Comparison of ENCODE assay signal across 14 mouse cellular contexts in the genomic region with DNA sequence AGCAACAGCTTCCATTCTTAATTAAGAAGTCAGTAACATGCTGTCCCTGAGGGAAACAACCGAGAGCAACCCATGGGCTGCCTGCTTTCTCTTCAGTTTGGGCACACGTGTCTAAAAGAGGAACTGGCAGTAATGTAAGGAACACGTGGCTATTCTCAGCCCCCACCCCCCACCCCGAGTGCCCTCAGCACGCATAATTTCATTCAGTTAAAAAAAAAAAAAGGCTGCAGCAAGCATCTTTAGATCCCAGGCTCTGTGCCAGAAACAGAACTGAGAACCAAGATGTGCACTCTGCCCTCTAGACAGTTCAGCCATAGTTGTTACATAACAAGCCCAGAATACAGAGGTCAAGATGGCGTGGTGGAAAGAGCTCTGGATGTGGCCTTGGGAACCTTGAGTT. TPM values are rescaled to one million over a fixed set of nuclear protein-coding genes. Genes with fewer than 3 reads are reported as not detected.
A peak's percentile ranks its signal among the peaks of the same experiment; 100 is the strongest.
DNase-seq lines count a peak whose midpoint lies in the region.
"Had no signal": no experiment of that assay in that cellular context is flagged by ENCODE, and none has a peak within 500 bp of the region (broad histone marks: within the 10 kb centered on the region; RNA-seq: fewer than 3 reads in every experiment).

No protein-coding gene starts in this region.

- peak; percentile 62 for DNase-seq in cerebellum, adult 9-10 months
- DNase-seq in cerebellum, adult 11 months, result no peak
- DNase-seq in left cerebral cortex, postnatal 4 days, result peak; percentile 20
- DNase-seq in left cerebral cortex, postnatal 25 days (ENCODE audit: low spot score in 2 of 2), result no peak
- DNase-seq in adipocyte (ENCODE audit: low spot score), result peak; percentile 63
- DNase-seq in gastrocnemius, adult 18-20 months (ENCODE audit: low spot score), result no peak
- no peak for DNase-seq in gastrocnemius, postnatal 36 days
- DNase-seq: adrenal gland, postnatal 36 days; thymus, adult 2 months had no signal

- H3K27ac ChIP-seq in macrophage, result peak overlapping the region; percentile 19; the same call in 1 of the 2 replicates
- H3K27ac ChIP-seq: limb, embryonic 12.5 days; neural tube, embryonic 12.5 days had no signal

- intact Hi-C loops in left cerebral cortex, postnatal 4 days (cut with DNase I), result no loop called here
- intact Hi-C loops in left cerebral cortex, postnatal 25 days (cut with DNase I), result no loop called here
- intact Hi-C loops in gastrocnemius, postnatal 36 days (cut with DNase I), result no loop called here

- H3K79me2 ChIP-seq in macrophage (ENCODE audit: inconsistent target), result peaks cover 2% of the 10 kb centered on the region; the same call in 1 of the 2 replicates

- no peak overlapping the region for H3K4me3 ChIP-seq in macrophage (ENCODE audit: inconsistent target)
- H3K4me3 ChIP-seq: limb, embryonic 12.5 days; megakaryocyte, embryonic 14.5 days; neural tube, embryonic 12.5 days had no signal

- H3K36me3 ChIP-seq in macrophage (ENCODE audit: inconsistent target), result peaks cover 67% of the 10 kb centered on the region

- WGBS in macrophage (ENCODE audit: missing documents), result 4% methylated on average over 6 of the region's 6 CpGs

RNA-seq across cellular contexts. Expression of a gene that starts 25.9 kb away (rescaled TPM):
- 100 to 1,000 TPM; 212 to 214 TPM for total RNA-seq in left cerebral cortex, postnatal 4 days (2021)
- 100 to 1,000 TPM; 510 to 532 TPM for total RNA-seq in left cerebral cortex, postnatal 25 days (2021)
- 10 to 100 TPM; 14.6 to 71.1 (median 50.2) TPM for total RNA-seq in macrophage (2018; cell fraction: chromatin; rRNA removed)
- total RNA-seq in macrophage (2018; cell fraction: cytosol; rRNA removed), result 10 to 100 TPM; 52.8 to 84.5 (median 67.2) TPM
- 10 to 100 TPM; 24.5 to 81.3 (median 55.7) TPM for total RNA-seq in macrophage (2018; cell fraction: nucleus; rRNA removed)
- 37.5 to 67.1 TPM (median 52.7 TPM) in 3 replicates for polyA plus RNA-seq in macrophage (2018)
- total RNA-seq in gastrocnemius, adult 18-20 months (2021), result 10 to 100 TPM; 12.4 to 14.0 TPM
- 1 to 10 TPM; 1.5 to 1.7 TPM for total RNA-seq in gastrocnemius, postnatal 36 days (2021)

RNA-seq across cellular contexts. Expression of a gene that starts 51.5 kb away (rescaled TPM):
- 1 to 10 TPM; 5.6 to 9.8 TPM for total RNA-seq in left cerebral cortex, postnatal 4 days (2021)
- total RNA-seq in left cerebral cortex, postnatal 25 days (2021), result 1 to 10 TPM; 5.6 to 6.1 TPM
- total RNA-seq in macrophage (2018; cell fraction: chromatin; rRNA removed), result under 1 TPM in 1 of 26 experiments, not detected in 25; 0.37 TPM
- total RNA-seq in macrophage (2018; cell fraction: cytosol; rRNA removed), result not detected
- under 1 TPM in 1 of 26 experiments, not detected in 25; 0.37 TPM for total RNA-seq in macrophage (2018; cell fraction: nucleus; rRNA removed)
- polyA plus RNA-seq in macrophage (2018), result not detected in 3 replicates
- total RNA-seq in gastrocnemius, adult 18-20 months (2021), result not detected
- not detected for total RNA-seq in gastrocnemius, postnatal 36 days (2021)
- total RNA-seq: adrenal gland, postnatal 36 days; gastrocnemius, adult 8-10 months had no signal

Comparison
In these comparisons a context has a peak if more than half of its experiments do, and no peak if none do; other contexts are left out.
1. DNase-seq: peak in cerebellum, adult 9-10 months (single experiment), left cerebral cortex, postnatal 4 days (single experiment) and adipocyte (single experiment); none in cerebellum, adult 11 months (single experiment), left cerebral cortex, postnatal 25 days (0 of 2), gastrocnemius, adult 18-20 months (single experiment) and gastrocnemius, postnatal 36 days (0 of 2).
2. RNA of a gene that starts 25.9 kb away (total RNA-seq): 510 to 532 TPM in left cerebral cortex, postnatal 25 days and 212 to 214 TPM in left cerebral cortex, postnatal 4 days; 12.4 to 14.0 TPM in gastrocnemius, adult 18-20 months and 1.5 to 1.7 TPM in gastrocnemius, postnatal 36 days; every median in the first group is over 10 times any median in the second.
3. RNA of a gene that starts 51.5 kb away (total RNA-seq): 5.6 to 9.8 TPM in left cerebral cortex, postnatal 4 days and 5.6 to 6.1 TPM in left cerebral cortex, postnatal 25 days; not detected in gastrocnemius, adult 18-20 months and not detected in gastrocnemius, postnatal 36 days; every median in the first group is over 4 times any median in the second.